Mouse (Mus musculus): ENCODE results near the gene Lysmd1.

Lysmd1 gene

DNA sequence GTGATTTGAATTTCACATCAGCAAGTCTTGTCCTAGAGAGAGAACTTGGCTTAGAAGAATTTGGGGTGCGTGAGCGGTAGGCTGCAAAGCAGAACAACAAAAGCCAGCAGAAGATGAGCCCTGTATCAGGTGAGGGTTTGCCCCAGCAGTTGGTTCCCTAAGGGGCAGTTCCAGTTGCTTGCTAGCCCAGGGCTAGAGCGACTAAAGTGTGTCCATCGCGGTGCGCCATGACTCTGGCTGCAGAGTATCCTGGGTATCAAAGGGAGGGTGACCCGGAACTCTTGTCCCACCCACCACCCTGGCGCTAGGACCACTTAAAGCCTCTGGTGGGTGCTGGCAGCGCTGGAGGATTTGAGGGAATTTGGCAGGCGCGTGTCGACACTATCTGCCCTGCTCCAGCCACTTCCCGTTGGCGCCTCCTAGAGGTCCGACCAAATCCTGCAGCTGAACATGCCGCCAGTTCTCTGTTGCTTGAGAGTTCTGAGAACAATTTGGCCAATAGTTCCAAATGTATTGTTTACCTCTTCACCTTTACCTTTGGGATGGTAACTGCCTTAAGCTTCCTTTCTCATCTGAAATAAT lies 40.2 kb downstream of the Lysmd1 start:
- DNase-seq (ENCODE audit: low spot score), result peak; percentile 88

DNA sequence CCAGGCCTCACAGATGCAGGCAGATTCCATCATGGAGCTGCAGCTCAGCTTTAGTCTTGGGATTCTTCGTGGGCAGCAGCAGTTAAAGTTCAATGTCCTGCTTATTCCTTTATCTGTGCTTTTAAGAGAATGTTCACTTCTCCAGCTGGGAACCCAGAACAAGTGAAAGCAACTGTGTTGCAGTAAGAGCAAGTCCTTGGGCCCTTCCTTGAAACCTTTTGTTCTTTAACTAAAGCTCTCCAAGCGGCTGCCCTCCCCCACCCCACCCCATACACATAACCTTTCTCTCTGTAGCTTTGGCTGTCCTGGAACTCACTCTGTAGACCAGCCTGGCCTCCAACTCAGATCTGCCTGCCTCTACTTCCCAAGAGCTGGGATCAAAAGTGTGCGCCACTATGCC lies 42.6 kb downstream of the Lysmd1 start:
- no peak for DNase-seq (ENCODE audit: low spot score)

DNA sequence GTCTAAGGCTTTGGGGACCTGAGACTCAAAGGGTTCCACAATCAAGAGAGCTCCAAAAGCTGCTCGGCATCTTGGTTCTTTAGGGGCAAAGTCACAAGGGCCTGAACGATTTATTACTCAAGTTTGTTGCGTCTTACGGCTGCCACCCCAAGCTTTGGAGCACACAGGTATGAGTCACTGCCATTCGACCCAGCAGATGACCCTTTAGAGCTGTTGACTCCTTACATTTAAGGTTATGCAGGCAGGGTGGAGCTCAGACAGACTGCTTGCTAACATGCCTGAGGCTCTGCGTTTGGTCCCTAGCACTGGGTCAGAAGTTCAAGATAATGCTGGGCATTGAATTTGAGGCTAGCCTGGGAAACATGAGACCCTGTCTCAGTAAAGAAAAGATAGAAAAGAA lies 43.7 kb downstream of the Lysmd1 start:
- no peak for DNase-seq (ENCODE audit: low spot score)

DNA sequence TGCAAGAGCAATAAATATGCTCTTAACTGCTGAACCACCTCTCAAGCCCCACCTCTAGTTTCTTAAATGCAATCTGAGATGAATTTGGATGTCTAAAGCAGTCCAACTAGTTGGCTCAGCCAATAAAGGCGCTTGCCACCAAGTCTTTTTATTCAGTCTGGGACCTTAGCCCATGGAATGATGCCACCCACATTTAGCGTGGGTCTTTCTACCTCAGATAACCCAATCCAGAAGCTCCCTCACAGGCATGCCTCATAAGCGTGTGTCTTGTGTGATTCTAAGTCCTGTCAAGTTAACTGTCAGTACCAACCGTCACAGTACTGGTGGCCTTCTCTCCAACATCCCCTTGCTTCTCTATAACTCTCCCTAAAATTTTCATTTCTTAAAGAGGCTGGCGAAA lies 45.1 kb downstream of the Lysmd1 start:
- no peak for DNase-seq (ENCODE audit: low spot score)

DNA sequence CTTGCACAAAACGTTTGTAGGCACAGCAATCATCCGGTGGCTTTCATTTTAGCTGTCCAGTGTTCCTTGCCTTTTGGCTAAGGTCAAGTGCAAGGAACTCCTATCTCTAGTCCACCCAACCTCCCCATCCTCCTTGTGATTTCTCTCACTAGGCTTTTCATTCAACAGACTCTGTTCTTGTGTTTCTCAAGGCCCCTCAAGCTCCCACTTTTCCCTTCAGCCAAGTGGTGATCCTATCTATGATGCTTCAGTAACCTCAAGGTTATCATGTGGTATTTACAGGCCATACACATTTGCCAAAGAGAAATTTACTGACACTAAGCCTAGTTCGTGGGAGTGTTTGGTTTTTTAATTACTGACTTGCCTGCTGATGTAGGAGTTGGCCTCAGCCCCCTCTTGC lies 46.0 kb downstream of the Lysmd1 start:
- DNase-seq (ENCODE audit: low spot score), result no peak

DNA sequence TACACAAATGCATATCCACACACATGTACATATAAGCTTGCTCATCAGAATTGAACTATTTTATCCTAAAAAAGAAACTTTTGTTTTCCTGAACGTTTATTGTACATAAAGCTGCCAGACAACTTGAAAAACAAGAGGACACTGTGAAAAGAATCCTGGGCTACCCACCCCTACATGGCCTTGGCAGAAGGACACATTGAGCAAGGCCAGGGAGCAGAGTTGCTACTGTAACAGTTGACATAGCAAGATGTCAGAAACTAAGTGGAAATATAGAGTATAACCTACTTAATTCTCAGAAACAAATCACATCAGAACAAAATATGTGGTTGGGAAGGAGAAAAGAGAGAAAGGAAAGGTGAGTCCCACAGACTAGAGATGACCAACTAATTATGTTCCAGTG lies 48.0 kb downstream of the Lysmd1 start:
- DNase-seq (ENCODE audit: low spot score), result no peak

DNA sequence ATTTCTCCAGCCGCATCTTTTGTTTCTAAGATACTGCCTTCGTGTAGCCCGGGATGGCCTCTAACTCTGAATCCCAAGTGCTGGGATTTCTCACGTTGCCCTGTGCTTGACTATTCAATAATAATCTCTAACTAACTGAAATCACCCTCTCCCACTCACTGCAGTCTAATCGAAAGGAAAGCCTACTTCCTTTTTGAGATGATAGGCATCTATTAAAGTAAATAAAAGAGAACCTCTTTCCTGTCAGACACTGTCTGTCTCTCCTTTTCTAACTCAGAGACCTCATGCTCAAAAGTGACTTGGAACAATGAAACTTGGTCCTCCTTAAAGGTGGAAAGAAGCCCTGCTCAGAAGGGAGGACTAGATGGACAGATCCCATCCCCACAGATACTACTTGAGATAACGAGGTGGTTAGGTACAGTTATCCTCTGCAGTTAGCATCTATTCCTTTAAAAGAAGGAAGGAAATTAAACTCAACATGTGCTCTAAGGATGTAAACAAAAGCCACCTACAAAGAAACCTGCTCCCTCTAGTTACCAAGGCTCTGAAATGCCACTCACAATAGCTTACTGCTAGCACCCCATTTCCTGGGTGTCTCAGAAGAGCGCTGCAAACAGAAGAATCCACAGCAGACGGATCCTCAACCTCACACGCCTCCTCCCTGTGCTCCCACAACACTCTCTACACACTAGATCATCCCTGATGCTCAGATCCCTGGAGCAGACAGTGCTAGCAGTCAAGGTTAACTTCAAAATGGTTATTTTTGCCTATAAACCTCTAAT lies 51.1 kb downstream of the Lysmd1 start:
- DNase-seq (ENCODE audit: low spot score), result no peak

DNA sequence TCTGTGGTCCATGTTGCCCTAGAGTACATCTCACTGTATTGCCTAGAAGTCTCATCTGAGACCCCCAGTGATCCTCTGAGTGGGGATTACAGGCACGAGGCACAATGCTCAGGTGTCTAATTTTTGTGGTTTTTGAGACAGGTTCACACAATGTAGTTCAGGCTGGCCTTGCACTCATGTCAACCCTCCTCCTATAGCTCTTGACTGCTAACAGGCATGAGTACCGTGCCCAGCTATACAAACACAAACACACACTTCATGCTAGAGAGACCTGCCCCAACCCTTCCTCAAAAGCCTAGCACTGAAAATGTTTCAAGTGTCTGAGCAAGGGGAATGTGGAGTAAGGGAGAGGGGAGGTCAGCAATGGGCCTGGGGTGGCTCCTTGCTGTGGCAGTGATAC lies 52.2 kb downstream of the Lysmd1 start:
- no peak for DNase-seq (ENCODE audit: low spot score)

DNA sequence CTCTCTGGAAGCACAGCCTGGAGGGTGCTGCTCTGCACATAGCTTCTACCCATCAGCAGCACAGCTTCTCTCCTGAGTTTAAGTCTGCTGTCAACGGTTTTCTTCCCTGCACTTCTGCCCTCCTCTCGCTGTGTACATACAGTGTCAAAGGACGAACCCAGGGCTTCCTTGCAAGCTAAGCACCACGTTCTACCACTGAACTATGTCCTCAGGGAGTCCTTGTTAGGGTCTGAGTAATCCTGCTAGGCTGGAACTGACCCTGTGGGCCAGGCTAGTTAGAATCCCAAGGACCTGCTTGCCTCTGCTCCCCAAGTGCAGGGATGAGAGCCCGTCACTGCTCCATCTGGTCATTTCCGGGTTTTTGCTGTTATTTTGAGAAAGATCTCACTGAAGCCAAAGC lies 53.0 kb downstream of the Lysmd1 start:
- DNase-seq (ENCODE audit: low spot score), result no peak

All from embryo, embryonic 10 days (tissue).